Mouse (Mus musculus) midbrain, postnatal 0 days (tissue): ENCODE measurements around the gene Csgalnact2. TPM values are rescaled to one million over a fixed set of nuclear protein-coding genes. Genes with fewer than 3 reads are reported as not detected.

Experiments
- ATAC-seq: fragments of 200-750 bp; cut with Nextera tagmentation; 2 replicates; pipeline ENCODE4 v1.8.0; 2017; ENCODE audit warnings: moderate number of reproducible peaks, mild to moderate bottlenecking, moderate TSS enrichment, moderate library complexity; ENCODE audit not compliant: low FRiP score
- DNase-seq: peaks from one replicate; pipeline ENCODE4 v3.0.0-alpha.2; 2015; ENCODE audit warnings: low spot score
- H3K27ac ChIP-seq: fragments of 300-500 bp; sonication (generic); 2 replicates; pipeline ENCODE4 v1.5.1; 2014; ENCODE audit warnings: low read depth, mild to moderate bottlenecking, low read length, mixed read lengths
- H3K27me3 ChIP-seq: fragments of 300-500 bp; sonication (generic); 2 replicates; pipeline ENCODE4 v1.6.1; 2014; ENCODE audit warnings: low read length, control low read depth, mixed read lengths; ENCODE audit not compliant: insufficient read depth
- H3K36me3 ChIP-seq: fragments of 300-500 bp; sonication (generic); 2 replicates; pipeline ENCODE4 v1.6.1; 2014; ENCODE audit warnings: low read length, control low read depth, mixed read lengths; ENCODE audit not compliant: insufficient read depth
- H3K4me1 ChIP-seq: fragments of 300-500 bp; sonication (generic); 2 replicates; pipeline ENCODE4 v1.6.1; 2014; ENCODE audit warnings: mild to moderate bottlenecking, control low read depth, antibody characterized with exemption, low read length, mixed read lengths; ENCODE audit not compliant: insufficient read depth
- H3K4me2 ChIP-seq: fragments of 300-500 bp; sonication (generic); 2 replicates; pipeline ENCODE4 v1.6.1; 2014; ENCODE audit warnings: low read depth, mild to moderate bottlenecking, low read length, mixed read lengths; ENCODE audit not compliant: poor library complexity, severe bottlenecking
- H3K4me3 ChIP-seq: fragments of 300-500 bp; sonication (generic); 2 replicates; pipeline ENCODE4 v1.5.1; 2014; ENCODE audit warnings: low read depth, mild to moderate bottlenecking, low read length, moderate library complexity
- H3K9ac ChIP-seq: fragments of 300-500 bp; sonication (generic); replicated peaks from 2 replicates; pipeline ENCODE4 v1.6.1; 2014; ENCODE audit warnings: mild to moderate bottlenecking, low read length, moderate library complexity, mixed read lengths; ENCODE audit not compliant: poor library complexity, severe bottlenecking
- H3K9me3 ChIP-seq: fragments of 300-500 bp; sonication (generic); 2 replicates; pipeline ENCODE4 v1.6.1; 2016; ENCODE audit warnings: low read length, control low read depth
- CTCF ChIP-seq: IDR thresholded peaks from 2 replicates; pipeline ENCODE4 v1.5.1; 2016; ENCODE audit warnings: antibody characterized with exemption, mild to moderate bottlenecking
- WGBS: fragments of 180-500 bp; shearing (Covaris S2); extraction: QIAGEN DNeasy Blood & Tissue Kit; methylation state at CpG from one replicate; pipeline ENCODE4 v1.1.7; 2014; 5-methylcytosine and 5-hydroxymethylcytosine counted together
- polyA plus RNA-seq: library from polyadenylated mRNA; unstranded; fragments of >200 nt; fragmentation: Nextera tagmentation; extraction: Ambion mirVana; gene quantifications from 2 replicates; pipeline ENCODE4 v1.2.1, GENCODE M21; 2015
- total RNA-seq: library from RNA; depleted of rRNA; stranded (reverse); fragments of >200 nt; gene quantifications from 2 replicates; pipeline ENCODE4 v1.2.3, GENCODE M21; 2014

Gene Csgalnact2
- total and polyA plus RNA-seq, 2 experiments from 2014 or later, result 10.8 to 13.0 TPM

GRCm38 (mm10) chr6:118127827-118128487 is 11.0 kb downstream of the Csgalnact2 start:
- Histone ChIP-seq H3K27ac (no peak overlapping the region), H3K4me2 (no peak overlapping the region), H3K36me3 (no peaks in the 10 kb centered on the region; the same call in 1 of the 2 replicates), H3K27me3 (no peaks in the 10 kb centered on the region), H3K4me3 (no peak overlapping the region), H3K9ac (no peak overlapping the region), H3K4me1 (no peaks in the 10 kb centered on the region), H3K9me3 (no peaks in the 10 kb centered on the region)
- no peak for TF ChIP-seq CTCF
- 89% methylated on average over 6 of the region's 6 CpGs for WGBS
- no peak for DNase-seq
- ATAC-seq, result no peak

GRCm38 (mm10) chr6:118127198-118127597 is 11.7 kb downstream of the Csgalnact2 start:
- H3K4me3 ChIP-seq, result no peak overlapping the region
- no peaks in the 10 kb centered on the region for H3K27me3 ChIP-seq
- no peak for TF ChIP-seq CTCF
- ATAC-seq (no peak), DNase-seq (no peak)
- no peak overlapping the region for H3K27ac ChIP-seq
- H3K4me2 ChIP-seq, result no peak overlapping the region
- H3K9me3 ChIP-seq, result no peaks in the 10 kb centered on the region
- H3K4me1 ChIP-seq, result no peaks in the 10 kb centered on the region
- peaks cover 4% of the 10 kb centered on the region for H3K36me3 ChIP-seq
- 85% methylated on average over 7 of the region's 7 CpGs for WGBS
- H3K9ac ChIP-seq, result no peak overlapping the region

- TF ChIP-seq CTCF, result no peak
- no peaks in the 10 kb centered on the region for H3K27me3 ChIP-seq
- H3K4me2 ChIP-seq, result no peak overlapping the region
- H3K4me3 ChIP-seq, result no peak overlapping the region
- DNase-seq (no peak), ATAC-seq (no peak)
- no peaks in the 10 kb centered on the region for H3K4me1 ChIP-seq
- H3K9ac ChIP-seq, result no peak overlapping the region
- no peak overlapping the region for H3K27ac ChIP-seq
- no peaks in the 10 kb centered on the region for H3K9me3 ChIP-seq
- peaks cover 8% of the 10 kb centered on the region for H3K36me3 ChIP-seq
Measured at GRCm38 (mm10) chr6:118126577-118126976, 12.4 kb downstream of the Csgalnact2 start.

GRCm38 (mm10) chr6:118122767-118123166 is 16.2 kb downstream of the Csgalnact2 start:
- Histone ChIP-seq H3K27me3 (no peaks in the 10 kb centered on the region), H3K36me3 (peaks cover 13% of the 10 kb centered on the region), H3K27ac (no peak overlapping the region), H3K4me3 (no peak overlapping the region), H3K9ac (no peak overlapping the region), H3K4me2 (no peak overlapping the region), H3K4me1 (no peaks in the 10 kb centered on the region), H3K9me3 (no peaks in the 10 kb centered on the region)
- 95% methylated on average over 1 of the region's 1 CpGs for WGBS
- no peak for ATAC-seq
- no peak for DNase-seq
- TF ChIP-seq CTCF, result no peak

GRCm38 (mm10) chr6:118111810-118112209 is 27.1 kb downstream of the Csgalnact2 start:
- Histone ChIP-seq H3K9ac (no peak overlapping the region), H3K4me3 (no peak overlapping the region), H3K27ac (no peak overlapping the region), H3K4me2 (no peak overlapping the region), H3K4me1 (no peaks in the 10 kb centered on the region), H3K27me3 (no peaks in the 10 kb centered on the region), H3K9me3 (no peaks in the 10 kb centered on the region), H3K36me3 (peaks cover 18% of the 10 kb centered on the region)
- DNase-seq (peak; percentile 10), ATAC-seq (no peak)
- peak; percentile 68 for TF ChIP-seq CTCF
- 53% methylated on average over 1 of the region's 1 CpGs for WGBS

- Histone ChIP-seq H3K4me3 (no peak overlapping the region), H3K4me1 (no peaks in the 10 kb centered on the region), H3K36me3 (no peaks in the 10 kb centered on the region), H3K9ac (no peak overlapping the region), H3K27me3 (no peaks in the 10 kb centered on the region), H3K4me2 (no peak overlapping the region), H3K27ac (no peak overlapping the region; the same call in 1 of the 2 replicates), H3K9me3 (no peaks in the 10 kb centered on the region)
- peak; percentile 62 for DNase-seq
- WGBS, result 36% methylated on average over 2 of the region's 2 CpGs
- TF ChIP-seq CTCF, result peak; percentile 80
- ATAC-seq, result 0 out of 2 replicates have a peak, but pooled peaks have one; percentile 31
Measured at GRCm38 (mm10) chr6:118099311-118099802, 39.6 kb downstream of the Csgalnact2 start.
